Mouse (Mus musculus) liver, embryonic 14.5 days (tissue): Measurements from ENCODE around the gene Copz2.

Experiments used
- CTCF ChIP-seq: IDR thresholded peaks from 2 replicates; pipeline ENCODE4 v1.5.1; 2016; ENCODE audit warnings: antibody characterized with exemption, low read depth, control low read depth
- EP300 ChIP-seq: IDR thresholded peaks from 2 replicates; pipeline ENCODE4 v1.6.1; 2016; ENCODE audit warnings: antibody characterized with exemption, low read depth

DNA sequence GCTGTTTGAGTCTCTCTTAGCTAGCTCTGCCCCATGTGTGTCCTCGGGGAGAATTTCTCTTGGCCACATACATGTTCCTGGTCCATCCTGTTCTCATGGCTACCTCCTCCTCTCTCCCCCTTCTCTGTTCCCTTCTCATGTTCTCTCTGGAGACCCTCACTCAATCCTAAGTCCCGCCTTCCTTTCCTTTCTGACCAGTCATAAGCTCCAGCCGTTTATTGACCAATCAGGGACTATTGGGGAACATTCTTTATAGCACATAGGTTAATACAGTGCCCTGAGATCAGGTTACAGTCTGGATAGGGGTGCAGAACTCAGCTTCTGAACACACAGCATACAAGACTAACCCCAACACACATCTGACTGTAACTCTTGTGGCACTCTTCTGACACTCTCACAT is 2.4 kb upstream of the Copz2 start:
- no peak for TF ChIP-seq CTCF
- no peak for TF ChIP-seq EP300
